Mouse (Mus musculus) megakaryocyte, embryonic 14.5 days (primary cell): ENCODE results near the gene Cdkl2.

ENCODE experiments used
- FLI1 ChIP-seq: IDR thresholded peaks from 2 replicates; pipeline ENCODE4 v1.6.1; 2012; ENCODE audit warnings: low read length, inconsistent platforms, mixed read lengths
- GATA1 ChIP-seq: IDR thresholded peaks from 3 replicates; pipeline ENCODE4 v1.6.1; 2012; ENCODE audit warnings: mixed read lengths, low read length, inconsistent platforms, borderline replicate concordance

DNA sequence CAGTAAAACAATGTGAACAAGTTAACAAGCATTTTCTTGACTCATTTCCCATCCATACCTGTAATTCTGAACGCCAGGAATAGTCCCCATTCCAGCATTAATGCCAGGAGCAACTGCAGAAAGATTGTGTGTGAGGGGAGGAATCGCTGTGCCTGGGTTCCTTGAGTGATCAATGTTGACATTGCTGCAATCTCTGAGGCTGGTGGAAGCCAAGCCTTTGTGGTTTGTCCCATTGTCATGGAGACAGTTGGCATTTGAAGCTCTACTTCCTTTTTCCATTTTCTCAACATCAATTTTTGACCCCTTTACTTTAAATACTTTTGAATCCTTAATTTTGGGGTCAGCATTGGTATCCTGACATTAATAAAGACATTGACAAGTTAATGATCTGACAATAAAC, 23.7 kb downstream of the Cdkl2 start:
- TF ChIP-seq GATA1 (no peak), FLI1 (no peak)
